Comparison of ENCODE assay signal across 8 mouse cellular contexts in genomic region chr12:28431832-28432728, GRCm38 (mm10).
DNase-seq lines count a peak whose midpoint lies in the region; ATAC-seq lines count a peak whose summit lies in the region.

No protein-coding gene starts in this region.

- 6% methylated on average over 19 of the region's 19 CpGs for WGBS in embryonic facial prominence, embryonic 10.5 days
- 5% methylated on average over 19 of the region's 19 CpGs for WGBS in kidney, embryonic 14.5 days
- WGBS in limb, embryonic 15.5 days: 3% methylated on average over 19 of the region's 19 CpGs
- 7% methylated on average over 19 of the region's 19 CpGs for WGBS in neural tube, embryonic 15.5 days

- H3K27me3 ChIP-seq in embryonic facial prominence, embryonic 10.5 days (replicated peaks; ENCODE audit: low read depth, poor library complexity, severe bottlenecking): no peaks in the 10 kb centered on the region
- no peaks in the 10 kb centered on the region for H3K27me3 ChIP-seq in kidney, embryonic 14.5 days (ENCODE audit: control insufficient read depth, insufficient read depth, low read length)
- no peaks in the 10 kb centered on the region for H3K27me3 ChIP-seq in limb, embryonic 15.5 days
- H3K27me3 ChIP-seq in neural tube, embryonic 15.5 days (replicated peaks): no peaks in the 10 kb centered on the region

- peak overlapping the region; percentile 50 for H3K4me3 ChIP-seq in embryonic facial prominence, embryonic 10.5 days
- peak overlapping the region; percentile 24; the same call in 1 of the 2 replicates for H3K4me3 ChIP-seq in kidney, embryonic 14.5 days (ENCODE audit: low read length)
- peak overlapping the region; percentile 34 for H3K4me3 ChIP-seq in limb, embryonic 15.5 days
- H3K4me3 ChIP-seq in neural tube, embryonic 15.5 days (replicated peaks): peak overlapping the region; percentile 39

- 0 out of 2 replicates have a peak, but pooled peaks cover 9% of the 10 kb centered on the region for H3K9me3 ChIP-seq in embryonic facial prominence, embryonic 10.5 days
- no peaks in the 10 kb centered on the region for H3K9me3 ChIP-seq in kidney, embryonic 14.5 days (ENCODE audit: control insufficient read depth, low read length)
- no peaks in the 10 kb centered on the region for H3K9me3 ChIP-seq in limb, embryonic 15.5 days
- no peaks in the 10 kb centered on the region for H3K9me3 ChIP-seq in neural tube, embryonic 15.5 days (replicated peaks)

- peak; percentile 76 for DNase-seq in 3T3-L1 (ENCODE audit: low read depth, low spot score)
- peak; percentile 77 for DNase-seq in adrenal gland, postnatal 14 days
- DNase-seq in embryonic facial prominence, embryonic 10.5 days (ENCODE audit: low spot score): peak; percentile 86
- DNase-seq in heart, adult 8-10 months (ENCODE audit: low spot score): peak; percentile 20
- peak; percentile 25 for DNase-seq in urinary bladder, adult 2 months (ENCODE audit: low spot score)

- no peaks in the 10 kb centered on the region; the same call in 1 of the 2 replicates for H3K36me3 ChIP-seq in embryonic facial prominence, embryonic 10.5 days (replicated peaks)
- no peaks in the 10 kb centered on the region for H3K36me3 ChIP-seq in kidney, embryonic 14.5 days (ENCODE audit: control insufficient read depth, insufficient read depth, low read length)
- H3K36me3 ChIP-seq in limb, embryonic 15.5 days: no peaks in the 10 kb centered on the region
- H3K36me3 ChIP-seq in neural tube, embryonic 15.5 days: no peaks in the 10 kb centered on the region

- H3K27ac ChIP-seq in embryonic facial prominence, embryonic 10.5 days (replicated peaks): peak overlapping the region; percentile 89
- no peak overlapping the region for H3K27ac ChIP-seq in kidney, embryonic 14.5 days (ENCODE audit: low read depth, low read length)
- H3K27ac ChIP-seq in limb, embryonic 15.5 days: peak overlapping the region; percentile 76
- H3K27ac ChIP-seq in neural tube, embryonic 15.5 days (replicated peaks): peak overlapping the region; percentile 83

- peak overlapping the region; percentile 38; the same call in 1 of the 2 replicates for H3K9ac ChIP-seq in kidney, embryonic 14.5 days (ENCODE audit: low read depth, low read length)
- H3K9ac ChIP-seq in limb, embryonic 15.5 days: 0 out of 2 replicates have a peak overlapping the region, but pooled peaks have one; percentile 10
- H3K9ac ChIP-seq in neural tube, embryonic 15.5 days (replicated peaks): peak overlapping the region; percentile 45

- ATAC-seq in kidney, embryonic 14.5 days (ENCODE audit: low FRiP score, low TSS enrichment): 0 out of 2 replicates have a peak, but pooled peaks have one; percentile 69
- ATAC-seq in limb, embryonic 15.5 days (ENCODE audit: insufficient number of reproducible peaks, low FRiP score, low TSS enrichment, low read depth): no peak
- ATAC-seq in neural tube, embryonic 15.5 days (ENCODE audit: low FRiP score): peak; percentile 87; the same call in 1 of the 2 replicates

- H3K4me1 ChIP-seq in embryonic facial prominence, embryonic 10.5 days: peaks cover 20% of the 10 kb centered on the region
- H3K4me1 ChIP-seq in kidney, embryonic 14.5 days (ENCODE audit: control insufficient read depth, insufficient read depth, low read length): no peaks in the 10 kb centered on the region
- peaks cover 5% of the 10 kb centered on the region for H3K4me1 ChIP-seq in limb, embryonic 15.5 days
- peaks cover 3% of the 10 kb centered on the region; the same call in 1 of the 2 replicates for H3K4me1 ChIP-seq in neural tube, embryonic 15.5 days

- peak overlapping the region; percentile 48 for H3K4me2 ChIP-seq in kidney, embryonic 14.5 days (replicated peaks; ENCODE audit: low read depth, low read length)
- peak overlapping the region; percentile 60 for H3K4me2 ChIP-seq in limb, embryonic 15.5 days
- H3K4me2 ChIP-seq in neural tube, embryonic 15.5 days: peak overlapping the region; percentile 59

Comparison
In these comparisons a context has a peak if more than half of its experiments do, and no peak if none do; other contexts are left out.
1. DNase-seq: peak in every context shown above with its lines; median percentile 86 in embryonic facial prominence, embryonic 10.5 days; 77 in adrenal gland, postnatal 14 days; 76 in 3T3-L1; 25 in urinary bladder, adult 2 months; 20 in heart, adult 8-10 months.